Mouse (Mus musculus) heart, embryonic 13.5 days (tissue): ENCODE measurements at regions not wholly inside any gene's neighbourhood (a gene's known extent, or its start where the extent isn't known, plus 50 kb on each side); places are given as distances from the start of the nearest gene placed in this dataset.
A peak's percentile ranks its signal among the peaks of the same experiment; 100 is the strongest.

Experiments
- ATAC-seq: fragments of 200-750 bp; cut with Nextera tagmentation; 2 replicates; pipeline ENCODE4 v1.8.0; 2017; ENCODE audit warnings: moderate TSS enrichment; ENCODE audit not compliant: insufficient number of reproducible peaks, low FRiP score, low TSS enrichment; ENCODE audit errors: extremely low read depth
- H3K27ac ChIP-seq: fragments of 300-500 bp; sonication (generic); replicated peaks from 2 replicates; pipeline ENCODE4 v1.5.1; 2015; ENCODE audit warnings: moderate library complexity, mild to moderate bottlenecking, inconsistent platforms
- H3K27me3 ChIP-seq: fragments of 300-500 bp; sonication (generic); replicated peaks from 2 replicates; pipeline ENCODE4 v1.6.1; 2015; ENCODE audit warnings: mild to moderate bottlenecking, inconsistent platforms
- H3K36me3 ChIP-seq: fragments of 300-500 bp; sonication (generic); 2 replicates; pipeline ENCODE4 v1.6.1; 2015; ENCODE audit warnings: mild to moderate bottlenecking, inconsistent platforms
- H3K4me1 ChIP-seq: fragments of 300-500 bp; sonication (generic); 2 replicates; pipeline ENCODE4 v1.6.1; 2015; ENCODE audit warnings: inconsistent platforms
- H3K4me2 ChIP-seq: fragments of 300-500 bp; sonication (generic); 2 replicates; pipeline ENCODE4 v1.6.1; 2015; ENCODE audit warnings: inconsistent platforms, mild to moderate bottlenecking, moderate library complexity
- H3K4me3 ChIP-seq: fragments of 300-500 bp; sonication (generic); 2 replicates; pipeline ENCODE4 v1.5.1; 2015; ENCODE audit warnings: moderate library complexity, mild to moderate bottlenecking, inconsistent platforms
- H3K9ac ChIP-seq: fragments of 300-500 bp; sonication (generic); 2 replicates; pipeline ENCODE4 v1.6.1; 2015; ENCODE audit warnings: inconsistent platforms, mild to moderate bottlenecking, moderate library complexity
- H3K9me3 ChIP-seq: fragments of 300-500 bp; sonication (generic); 2 replicates; pipeline ENCODE4 v1.6.1; 2016; ENCODE audit warnings: inconsistent platforms
- WGBS: fragments of 180-500 bp; shearing (Covaris S2); methylation state at CpG from one replicate; pipeline ENCODE4 v1.1.7; 2015; ENCODE audit warnings: mixed read lengths; 5-methylcytosine and 5-hydroxymethylcytosine counted together

- no peaks in the 10 kb centered on the region for H3K4me1 ChIP-seq
- H3K4me2 ChIP-seq = no peak overlapping the region
- no peak overlapping the region for H3K4me3 ChIP-seq
- H3K27ac ChIP-seq = no peak overlapping the region
- no peaks in the 10 kb centered on the region for H3K9me3 ChIP-seq
- no peaks in the 10 kb centered on the region for H3K36me3 ChIP-seq
- no peak overlapping the region for H3K9ac ChIP-seq
- no peak for ATAC-seq
- H3K27me3 ChIP-seq = no peaks in the 10 kb centered on the region
Observed at GRCm38 (mm10) chr15:43581246-43581645, 3447.1 kb downstream of the 9330182O14Rik start.

- no peak for ATAC-seq
- Histone ChIP-seq H3K4me2 (no peak overlapping the region), H3K27ac (no peak overlapping the region), H3K36me3 (no peaks in the 10 kb centered on the region), H3K27me3 (no peaks in the 10 kb centered on the region), H3K4me3 (no peak overlapping the region), H3K4me1 (no peaks in the 10 kb centered on the region), H3K9me3 (no peaks in the 10 kb centered on the region), H3K9ac (no peak overlapping the region)
- WGBS = 77% methylated on average over 4 of the region's 4 CpGs
Observed at GRCm38 (mm10) chr15:43585751-43586150, 3451.6 kb downstream of the 9330182O14Rik start.

- H3K27ac ChIP-seq = no peak overlapping the region
- H3K36me3 ChIP-seq = no peaks in the 10 kb centered on the region
- no peak for ATAC-seq
- H3K4me2 ChIP-seq = no peak overlapping the region
- no peaks in the 10 kb centered on the region for H3K27me3 ChIP-seq
- H3K9me3 ChIP-seq = no peaks in the 10 kb centered on the region
- H3K4me3 ChIP-seq = no peak overlapping the region
- no peaks in the 10 kb centered on the region for H3K4me1 ChIP-seq
- H3K9ac ChIP-seq = no peak overlapping the region
- WGBS = 60% methylated on average over 2 of the region's 2 CpGs
Observed at GRCm38 (mm10) chr15:43588021-43588420, 3453.9 kb downstream of the 9330182O14Rik start.

- ATAC-seq = no peak
- Histone ChIP-seq H3K36me3 (no peaks in the 10 kb centered on the region), H3K4me2 (no peak overlapping the region), H3K27ac (no peak overlapping the region), H3K4me3 (no peak overlapping the region), H3K27me3 (no peaks in the 10 kb centered on the region), H3K9me3 (no peaks in the 10 kb centered on the region), H3K9ac (no peak overlapping the region), H3K4me1 (no peaks in the 10 kb centered on the region)
- WGBS = 70% methylated on average over 4 of the region's 4 CpGs
Observed at GRCm38 (mm10) chr15:43607700-43608099, 3473.5 kb downstream of the 9330182O14Rik start.

GRCm38 (mm10) chr15:43609901-43610300, 3475.7 kb downstream of the 9330182O14Rik start:
- Histone ChIP-seq H3K4me2 (no peak overlapping the region), H3K9me3 (no peaks in the 10 kb centered on the region), H3K9ac (no peak overlapping the region), H3K4me3 (no peak overlapping the region), H3K27ac (no peak overlapping the region), H3K36me3 (no peaks in the 10 kb centered on the region), H3K27me3 (no peaks in the 10 kb centered on the region), H3K4me1 (no peaks in the 10 kb centered on the region)
- no peak for ATAC-seq
- WGBS = 73% methylated on average over 2 of the region's 2 CpGs

GRCm38 (mm10) chr15:43614004-43614661, 3480.0 kb downstream of the 9330182O14Rik start:
- H3K4me2 ChIP-seq = no peak overlapping the region
- 0 out of 2 replicates have a peak overlapping the region, but pooled peaks have one; percentile 28 for H3K27ac ChIP-seq
- no peak for ATAC-seq

GRCm38 (mm10) chr15:43615727-43616126, 3481.6 kb downstream of the 9330182O14Rik start:
- Histone ChIP-seq H3K4me1 (no peaks in the 10 kb centered on the region), H3K9me3 (no peaks in the 10 kb centered on the region), H3K4me3 (no peak overlapping the region), H3K27me3 (no peaks in the 10 kb centered on the region), H3K9ac (no peak overlapping the region), H3K27ac (no peak overlapping the region), H3K4me2 (no peak overlapping the region), H3K36me3 (no peaks in the 10 kb centered on the region)
- ATAC-seq = no peak
- WGBS = 88% methylated on average over 1 of the region's 1 CpGs

More at GRCm38 (mm10) chr15:43614004-43614661, 3480.0 kb downstream of the 9330182O14Rik start:
- no peak overlapping the region for H3K9ac ChIP-seq
- no peak overlapping the region for H3K4me3 ChIP-seq
- H3K36me3 ChIP-seq = no peaks in the 10 kb centered on the region
- no peaks in the 10 kb centered on the region for H3K27me3 ChIP-seq
- H3K9me3 ChIP-seq = no peaks in the 10 kb centered on the region
- H3K4me1 ChIP-seq = no peaks in the 10 kb centered on the region
- 23% methylated on average over 5 of the region's 5 CpGs for whole genome bisulfite sequencing

- Histone ChIP-seq H3K27me3 (no peaks in the 10 kb centered on the region), H3K36me3 (no peaks in the 10 kb centered on the region), H3K4me1 (no peaks in the 10 kb centered on the region), H3K4me2 (no peak overlapping the region), H3K9me3 (no peaks in the 10 kb centered on the region), H3K9ac (no peak overlapping the region), H3K27ac (no peak overlapping the region), H3K4me3 (no peak overlapping the region)
- no peak for ATAC-seq
- 56% methylated on average over 2 of the region's 2 CpGs for WGBS
Observed at GRCm38 (mm10) chr15:43624431-43624965, 3490.3 kb downstream of the 9330182O14Rik start.

- Histone ChIP-seq H3K36me3 (no peaks in the 10 kb centered on the region), H3K9ac (no peak overlapping the region), H3K4me2 (no peak overlapping the region), H3K27me3 (no peaks in the 10 kb centered on the region), H3K27ac (no peak overlapping the region), H3K4me1 (no peaks in the 10 kb centered on the region), H3K4me3 (no peak overlapping the region), H3K9me3 (no peaks in the 10 kb centered on the region)
- no peak for ATAC-seq
- 54% methylated on average over 4 of the region's 4 CpGs for WGBS
Observed at GRCm38 (mm10) chr15:43625021-43625510, 3490.9 kb downstream of the 9330182O14Rik start.

- WGBS = 76% methylated on average over 2 of the region's 2 CpGs
- H3K9me3 ChIP-seq = no peaks in the 10 kb centered on the region
- no peak overlapping the region for H3K27ac ChIP-seq
- H3K9ac ChIP-seq = no peak overlapping the region
- ATAC-seq = no peak
- no peak overlapping the region for H3K4me2 ChIP-seq
- no peaks in the 10 kb centered on the region for H3K4me1 ChIP-seq
- no peaks in the 10 kb centered on the region for H3K36me3 ChIP-seq
- H3K27me3 ChIP-seq = no peaks in the 10 kb centered on the region
- H3K4me3 ChIP-seq = no peak overlapping the region
Observed at GRCm38 (mm10) chr15:43650818-43651500, 3516.8 kb downstream of the 9330182O14Rik start.

- H3K27ac ChIP-seq = no peak overlapping the region
- H3K27me3 ChIP-seq = no peaks in the 10 kb centered on the region
- H3K4me2 ChIP-seq = no peak overlapping the region
- H3K36me3 ChIP-seq = no peaks in the 10 kb centered on the region
- no peak overlapping the region for H3K4me3 ChIP-seq
- no peak for ATAC-seq
- WGBS = 56% methylated on average over 1 of the region's 1 CpGs
- H3K4me1 ChIP-seq = peaks cover 4% of the 10 kb centered on the region
- no peak overlapping the region for H3K9ac ChIP-seq
- H3K9me3 ChIP-seq = no peaks in the 10 kb centered on the region
Observed at GRCm38 (mm10) chr15:43663648-43664047, 3529.5 kb downstream of the 9330182O14Rik start.
